Mouse (Mus musculus) MEL (cell line): ENCODE results near the gene Ccl11. TPM values are rescaled to one million over a fixed set of nuclear protein-coding genes. Genes with fewer than 3 reads are reported as not detected.

ENCODE experiments used
- DNase-seq: peaks from one replicate; pipeline ENCODE4 v3.0.0; 2011; ENCODE audit warnings: low read depth, low spot score
- H3K27ac ChIP-seq: 2 replicates; pipeline ENCODE4 v1.5.1; 2012; ENCODE audit warnings: low read depth, mild to moderate bottlenecking, control low read depth, low read length, moderate library complexity; ENCODE audit not compliant: control insufficient read depth
- H3K27me3 ChIP-seq, 2 experiments: fragments of 150-350 bp in 1 of 2; sonication (generic) in 1 of 2; 2 replicates each; pipeline ENCODE4 v1.6.1; 2012; ENCODE audit warnings: low read length in 2 of 2, mild to moderate bottlenecking in 2 of 2, improper control_type of control experiment in 1 of 2, moderate library complexity in 1 of 2; ENCODE audit not compliant: insufficient read depth in 2 of 2, control insufficient read depth in 1 of 2
- H3K36me3 ChIP-seq, 2 experiments: 2 replicates each; pipeline ENCODE4 v1.6.1; 2012 to 2014; ENCODE audit warnings: low read length in 2 of 2, improper control_type of control experiment in 1 of 2, inconsistent platforms in 1 of 2, mild to moderate bottlenecking in 1 of 2; ENCODE audit not compliant: insufficient read depth in 2 of 2, control insufficient read depth in 1 of 2
- H3K4me1 ChIP-seq, 2 experiments: fragments of 150-350 bp in 1 of 2; sonication (generic) in 1 of 2; 2 replicates each; pipeline ENCODE4 v1.6.1; 2012; ENCODE audit warnings: low read length in 2 of 2, improper control_type of control experiment in 1 of 2, mild to moderate bottlenecking in 1 of 2; ENCODE audit not compliant: insufficient read depth in 2 of 2, control insufficient read depth in 1 of 2
- H3K4me3 ChIP-seq, 2 experiments: fragments of 150-350 bp in 1 of 2; sonication (generic) in 1 of 2; 2 replicates each; pipeline ENCODE4 v1.5.1; 2012; ENCODE audit warnings: low read depth in 2 of 2, low read length in 2 of 2, mild to moderate bottlenecking in 2 of 2, moderate library complexity in 2 of 2, control low read depth in 1 of 2, improper control_type of control experiment in 1 of 2; ENCODE audit not compliant: control insufficient read depth in 1 of 2, insufficient read depth in 1 of 2
- H3K79me2 ChIP-seq: 2 replicates; pipeline ENCODE4 v1.6.1; 2012; ENCODE audit warnings: mild to moderate bottlenecking, low read length, moderate library complexity; ENCODE audit not compliant: control insufficient read depth, poor library complexity, insufficient read depth
- H3K9ac ChIP-seq: 2 replicates; pipeline ENCODE4 v1.6.1; 2012; ENCODE audit warnings: low read depth, mild to moderate bottlenecking, control low read depth, low read length, moderate library complexity; ENCODE audit not compliant: control insufficient read depth, poor library complexity, severe bottlenecking
- H3K9me3 ChIP-seq: fragments of 150-350 bp; sonication (generic); replicated peaks from 2 replicates; pipeline ENCODE4 v1.6.1; 2012; ENCODE audit warnings: mild to moderate bottlenecking, low read length, improper control_type of control experiment, moderate library complexity; ENCODE audit not compliant: insufficient read depth
- BHLHE40 ChIP-seq: IDR thresholded peaks from 2 replicates; pipeline ENCODE4 v1.6.1; 2012; ENCODE audit warnings: low read depth, mild to moderate bottlenecking, inconsistent platforms, low read length, improper control_type of control experiment, borderline replicate concordance
- CHD1 ChIP-seq: IDR thresholded peaks from 2 replicates; pipeline ENCODE4 v1.6.1; 2012; ENCODE audit warnings: low read depth, mild to moderate bottlenecking, inconsistent platforms, low read length, improper control_type of control experiment
- CHD2 ChIP-seq: IDR thresholded peaks from 2 replicates; pipeline ENCODE4 v1.6.1; 2011; ENCODE audit warnings: low read length, improper control_type of control experiment
- ELF1 ChIP-seq: IDR thresholded peaks from 2 replicates; pipeline ENCODE4 v1.6.1; 2014; ENCODE audit warnings: low read depth, mild to moderate bottlenecking, inconsistent platforms, low read length, improper control_type of control experiment, moderate library complexity
- EP300 ChIP-seq, 2 experiments: IDR thresholded peaks; 2 replicates each; pipeline ENCODE4 v1.6.1; 2011; ENCODE audit warnings: improper control_type of control experiment in 2 of 2, low read length in 2 of 2, low read depth in 1 of 2, mild to moderate bottlenecking in 1 of 2
- ETS1 ChIP-seq: IDR thresholded peaks from 2 replicates; pipeline ENCODE4 v1.6.1; 2012; ENCODE audit warnings: low read depth, mild to moderate bottlenecking, inconsistent platforms, low read length, improper control_type of control experiment, moderate library complexity
- KAT2A ChIP-seq: conservative IDR thresholded peaks from 2 replicates; pipeline ENCODE4 v1.6.1; 2012; ENCODE audit warnings: low read depth, low read length, improper control_type of control experiment, inconsistent platforms
- MAFK ChIP-seq: IDR thresholded peaks from 2 replicates; pipeline ENCODE4 v1.6.1; 2011; ENCODE audit warnings: low read depth, mild to moderate bottlenecking, low read length, improper control_type of control experiment, borderline replicate concordance
- MAX ChIP-seq: IDR thresholded peaks from 2 replicates; pipeline ENCODE4 v1.6.1; 2011; ENCODE audit warnings: low read length, improper control_type of control experiment
- MAZ ChIP-seq: IDR thresholded peaks from 2 replicates; pipeline ENCODE4 v1.6.1; 2012; ENCODE audit warnings: low read depth, mild to moderate bottlenecking, inconsistent platforms, low read length, improper control_type of control experiment
- MYB ChIP-seq: IDR thresholded peaks from 2 replicates; pipeline ENCODE4 v1.6.1; 2011; ENCODE audit warnings: mild to moderate bottlenecking, low read depth, low read length, improper control_type of control experiment
- MYC ChIP-seq: IDR thresholded peaks from 2 replicates; pipeline ENCODE4 v1.6.1; 2011; ENCODE audit warnings: low read depth, mild to moderate bottlenecking, low read length, improper control_type of control experiment, moderate library complexity
- NELFE ChIP-seq: IDR thresholded peaks from 2 replicates; pipeline ENCODE4 v1.6.1; 2011; ENCODE audit warnings: low read depth, low read length, improper control_type of control experiment
- POLR2AphosphoS5 ChIP-seq: IDR thresholded peaks from 2 replicates; pipeline ENCODE4 v1.6.1; 2012; ENCODE audit warnings: low read depth, borderline replicate concordance, mild to moderate bottlenecking, inconsistent platforms, low read length, moderate library complexity, mixed read lengths
- RAD21 ChIP-seq: IDR thresholded peaks from 2 replicates; pipeline ENCODE4 v1.6.1; 2011; ENCODE audit warnings: mild to moderate bottlenecking, low read depth, low read length, improper control_type of control experiment
- SMC3 ChIP-seq: IDR thresholded peaks from 2 replicates; pipeline ENCODE4 v1.6.1; 2011; ENCODE audit warnings: low read depth, low read length, improper control_type of control experiment
- UBTF ChIP-seq: IDR thresholded peaks from 2 replicates; pipeline ENCODE4 v1.6.1; 2012; ENCODE audit warnings: low read depth, mild to moderate bottlenecking, inconsistent platforms, low read length, improper control_type of control experiment, moderate library complexity, borderline replicate concordance; ENCODE audit not compliant: insufficient read depth
- USF1 ChIP-seq: IDR thresholded peaks from 2 replicates; pipeline ENCODE4 v1.6.1; 2014; ENCODE audit warnings: low read depth, mild to moderate bottlenecking, inconsistent platforms, low read length, improper control_type of control experiment, moderate library complexity
- USF2 ChIP-seq, 2 experiments: IDR thresholded peaks; 2 replicates each; pipeline ENCODE4 v1.6.1; 2011 to 2012; ENCODE audit warnings: improper control_type of control experiment in 2 of 2, low read length in 2 of 2, borderline replicate concordance in 1 of 2, inconsistent platforms in 1 of 2, low read depth in 1 of 2, mild to moderate bottlenecking in 1 of 2; ENCODE audit not compliant: insufficient read depth in 1 of 2
- ZKSCAN1 ChIP-seq: IDR thresholded peaks from 2 replicates; pipeline ENCODE4 v1.6.1; 2012; ENCODE audit warnings: low read depth, mild to moderate bottlenecking, inconsistent platforms, low read length, improper control_type of control experiment, moderate library complexity
- ZNF384 ChIP-seq: IDR thresholded peaks from 2 replicates; pipeline ENCODE4 v1.6.1; 2012; ENCODE audit warnings: low read depth, mild to moderate bottlenecking, inconsistent platforms, low read length, improper control_type of control experiment
- polyA plus RNA-seq, 2 experiments: library from polyadenylated mRNA; stranded (reverse) in 1 of 2; unstranded in 1 of 2; fragments of >175 nt in 1 of 2; fragments of >200 nt in 1 of 2; gene quantifications; 2 replicates each; pipeline versions ENCODE4 v1.2.1 to v1.2.4; 2012; ENCODE audit warnings: low replicate concordance in 2 of 2, low read depth in 1 of 2; ENCODE audit not compliant: insufficient read length in 2 of 2, insufficient read depth in 1 of 2, missing spikeins in 1 of 2
- total RNA-seq: library from RNA; depleted of rRNA; stranded (reverse); fragments of 300-350 nt; gene quantifications from 2 replicates; pipeline ENCODE4 v1.2.3, GENCODE M21; 2012

Ccl11 gene
- total and polyA plus RNA-seq, 3 experiments, result not detected

DNA sequence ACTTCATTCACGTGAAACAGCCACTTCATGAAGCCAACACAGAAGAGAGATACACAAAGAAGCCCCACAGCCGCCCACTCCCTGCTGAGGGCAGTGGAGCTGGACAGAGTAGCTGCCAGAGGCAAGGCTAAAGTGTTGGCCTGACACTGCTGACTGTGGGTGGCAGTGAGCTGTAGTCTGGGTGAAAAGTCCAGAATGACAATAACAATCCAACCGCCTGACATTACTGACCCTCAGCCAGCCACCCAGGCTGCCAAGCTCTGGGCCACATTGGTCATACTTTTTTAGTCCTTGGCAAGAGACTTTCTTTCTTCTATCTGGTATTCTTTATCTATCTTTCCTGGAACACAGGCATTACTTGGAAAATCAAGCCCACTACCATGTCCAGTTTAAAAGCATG is 13.5 kb downstream of the Ccl11 start:
- no peak for DNase-seq
- Histone ChIP-seq H3K4me1 (no peaks in the 10 kb centered on the region), H3K9me3 (no peaks in the 10 kb centered on the region), H3K27ac (no peak overlapping the region), H3K27me3 (no peaks in the 10 kb centered on the region), H3K79me2 (no peaks in the 10 kb centered on the region), H3K36me3 (no peaks in the 10 kb centered on the region), H3K9ac (no peak overlapping the region), H3K4me3 (no peak overlapping the region)
- TF ChIP-seq SMC3, result no peak
- no peak for TF ChIP-seq RAD21
- TF ChIP-seq EP300 (IDR thresholded peaks at IDR 0.05; ENCODE audit: low read depth in 1 of 2, low read length in 2 of 2), result no peak
- TF ChIP-seq, all 39 proteins: peak for 0

DNA sequence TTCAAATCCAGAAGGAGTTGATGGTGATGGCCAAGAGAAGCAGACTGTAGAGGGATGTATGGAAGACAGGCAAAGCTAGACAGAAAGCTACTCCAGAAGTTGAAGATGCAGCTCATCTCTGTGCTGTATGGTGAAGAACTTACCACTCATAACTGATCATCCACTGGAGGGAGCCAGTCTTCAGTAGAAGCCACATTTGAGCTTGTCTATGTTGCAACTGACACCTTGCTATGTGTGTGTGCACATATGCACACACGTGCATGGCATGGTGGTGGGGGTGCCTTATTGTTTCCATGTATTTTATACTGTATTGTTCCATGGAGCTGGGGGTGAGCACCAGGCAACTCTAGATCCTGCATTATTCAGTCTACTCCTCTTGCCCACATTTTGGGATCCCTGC is 14.8 kb downstream of the Ccl11 start:
- H3K27ac ChIP-seq, result no peak overlapping the region
- no peaks in the 10 kb centered on the region for H3K4me1 ChIP-seq
- H3K9me3 ChIP-seq, result no peaks in the 10 kb centered on the region
- H3K79me2 ChIP-seq, result no peaks in the 10 kb centered on the region
- TF ChIP-seq RAD21 (no peak), ELF1 (no peak)
- H3K9ac ChIP-seq, result no peak overlapping the region
- no peak for DNase-seq
- no peaks in the 10 kb centered on the region for H3K36me3 ChIP-seq
- no peak overlapping the region for H3K4me3 ChIP-seq
- no peaks in the 10 kb centered on the region for H3K27me3 ChIP-seq

DNA sequence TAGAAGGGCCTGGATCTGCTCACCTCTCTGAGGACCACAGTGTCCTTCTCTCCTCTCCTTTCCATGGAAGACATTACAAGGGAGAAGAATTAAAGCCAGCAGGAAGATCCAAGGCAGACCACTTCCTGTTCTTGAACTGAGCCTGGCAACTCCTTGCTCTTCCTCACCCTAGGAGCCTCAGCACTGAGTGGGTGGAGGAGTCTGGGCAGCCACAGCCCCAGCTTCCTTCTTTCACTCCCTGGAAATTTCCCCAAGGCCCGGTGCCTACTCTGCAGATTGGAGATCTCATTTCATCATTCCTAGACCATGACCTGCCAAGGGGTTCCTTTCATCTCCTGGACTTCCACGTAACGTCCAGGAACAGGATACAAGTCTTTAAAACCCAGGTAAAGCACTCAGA is 15.4 kb downstream of the Ccl11 start:
- TF ChIP-seq CHD2, result no peak
- TF ChIP-seq USF2 (IDR thresholded peaks at IDR 0.05; ENCODE audit: borderline replicate concordance in 1 of 2, insufficient read depth in 1 of 2, low read depth in 1 of 2, low read length in 2 of 2), result no peak
- no peak for TF ChIP-seq ETS1
- TF ChIP-seq ZNF384, result no peak
- no peak for TF ChIP-seq MAX
- no peak for TF ChIP-seq POLR2AphosphoS5
- TF ChIP-seq MYC, result no peak
- no peak for TF ChIP-seq MYB
- no peak for TF ChIP-seq MAFK
- TF ChIP-seq KAT2A, result no peak
- TF ChIP-seq MAZ, result no peak
- TF ChIP-seq BHLHE40, result no peak
- TF ChIP-seq RAD21, result no peak
- TF ChIP-seq ZKSCAN1, result no peak
- no peak for TF ChIP-seq EP300 (IDR thresholded peaks at IDR 0.05; ENCODE audit: low read depth in 1 of 2, low read length in 2 of 2)
- TF ChIP-seq CHD1, result no peak
- TF ChIP-seq UBTF, result no peak
- no peak for TF ChIP-seq NELFE
- no peak for TF ChIP-seq USF1
- no peak for DNase-seq
- no peak overlapping the region for H3K27ac ChIP-seq
- H3K79me2 ChIP-seq, result no peaks in the 10 kb centered on the region
- no peaks in the 10 kb centered on the region for H3K27me3 ChIP-seq
- no peaks in the 10 kb centered on the region for H3K36me3 ChIP-seq
- H3K4me1 ChIP-seq, result no peaks in the 10 kb centered on the region
- H3K9me3 ChIP-seq, result no peaks in the 10 kb centered on the region
- no peak overlapping the region for H3K9ac ChIP-seq
- no peak overlapping the region for H3K4me3 ChIP-seq
